Mouse (Mus musculus) liver, adult 2 months (tissue): ENCODE measurements around the gene Zmat5. TPM values are rescaled to one million over a fixed set of nuclear protein-coding genes. Genes with fewer than 3 reads are reported as not detected.

Source experiments
- DNase-seq: peaks from one replicate; pipeline ENCODE4 v3.0.0-alpha.2; 2011; ENCODE audit warnings: low read depth, low spot score; ENCODE audit errors: extremely low read depth
- H3K27ac ChIP-seq: fragments of 200-500 bp; replicated peaks from 2 replicates; pipeline ENCODE4 v1.5.1; 2012; ENCODE audit warnings: low read depth, mild to moderate bottlenecking, control low read depth, inconsistent platforms, low read length; ENCODE audit not compliant: insufficient read depth
- H3K27me3 ChIP-seq: fragments of 200-500 bp; 2 replicates; pipeline ENCODE4 v1.6.1; 2012; ENCODE audit warnings: mild to moderate bottlenecking, moderate library complexity, low read length, inconsistent platforms; ENCODE audit not compliant: control insufficient read depth, insufficient read depth
- H3K36me3 ChIP-seq: fragments of 200-500 bp; 2 replicates; pipeline ENCODE4 v1.6.1; 2012; ENCODE audit warnings: low read length, inconsistent platforms; ENCODE audit not compliant: control insufficient read depth, insufficient read depth
- H3K4me1 ChIP-seq: fragments of 200-500 bp; 2 replicates; pipeline ENCODE4 v1.6.1; 2011; ENCODE audit warnings: low read length; ENCODE audit not compliant: control insufficient read depth, insufficient read depth
- H3K4me3 ChIP-seq: fragments of 200-500 bp; 2 replicates; pipeline ENCODE4 v1.5.1; 2011; ENCODE audit warnings: low read depth, mild to moderate bottlenecking, control low read depth, low read length, moderate library complexity; ENCODE audit not compliant: insufficient read depth
- H3K79me2 ChIP-seq: fragments of 200-500 bp; 2 replicates; pipeline ENCODE4 v1.6.1; 2012; ENCODE audit warnings: inconsistent platforms, mild to moderate bottlenecking, low read length, moderate library complexity; ENCODE audit not compliant: control insufficient read depth, insufficient read depth
- H3K9ac ChIP-seq: fragments of 200-500 bp; 2 replicates; pipeline ENCODE4 v1.6.1; 2012; ENCODE audit warnings: low read depth, mild to moderate bottlenecking, control low read depth, inconsistent platforms, low read length
- CTCF ChIP-seq: fragments of 200-500 bp; IDR thresholded peaks from 2 replicates; pipeline ENCODE4 v1.5.1; 2011; ENCODE audit warnings: low read depth, low read length, control low read depth
- POLR2A ChIP-seq: fragments of 200-500 bp; IDR thresholded peaks from 2 replicates; pipeline ENCODE4 v1.6.1; 2011; ENCODE audit warnings: low read length, control low read depth; ENCODE audit not compliant: insufficient read depth; ENCODE audit errors: extremely low read depth
- WGBS: fragments of 180-500 bp; shearing (Covaris S2); methylation state at CpG from one replicate; pipeline ENCODE4 v1.1.7; 2018; 5-methylcytosine and 5-hydroxymethylcytosine counted together
- polyA plus RNA-seq: library from polyadenylated mRNA; depleted of rRNA; stranded (reverse); fragments of >200 nt; gene quantifications from 2 replicates; pipeline ENCODE4 v1.2.3, GENCODE M21; 2012
- total RNA-seq: library from RNA; depleted of rRNA; stranded (reverse); fragments of >200 nt; gene quantifications from 2 replicates; pipeline ENCODE4 v1.2.3, GENCODE M21; 2014

Gene Zmat5
- total and polyA plus RNA-seq, 2 experiments = 5.1 to 13.8 TPM

DNA sequence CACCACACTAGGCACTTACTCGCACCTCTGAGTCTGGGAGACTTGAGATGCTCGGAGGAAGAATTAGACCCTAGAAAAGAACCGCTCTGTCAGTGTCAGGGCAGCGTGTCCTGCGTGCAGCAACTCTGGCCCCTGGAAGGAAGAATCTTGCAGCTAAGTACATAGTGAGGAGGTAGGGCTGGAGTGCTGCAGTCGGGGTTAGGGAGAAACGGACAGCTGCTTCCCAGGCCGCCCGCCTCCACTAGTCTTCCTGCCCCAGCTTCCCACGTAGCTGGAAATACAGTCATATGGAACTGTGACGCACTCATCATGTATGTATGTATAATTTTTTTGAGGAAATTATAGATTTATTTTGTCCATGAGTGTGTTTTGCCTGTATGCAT lies 42.0 kb upstream of the Zmat5 start:
- no peak overlapping the region for H3K4me3 ChIP-seq
- H3K27me3 ChIP-seq = no peaks in the 10 kb centered on the region
- peaks cover 10% of the 10 kb centered on the region for H3K4me1 ChIP-seq
- WGBS = 98% methylated on average over 11 of the region's 11 CpGs
- no peaks in the 10 kb centered on the region for H3K79me2 ChIP-seq
- H3K9ac ChIP-seq = no peak overlapping the region
- no peak for TF ChIP-seq POLR2A
- TF ChIP-seq CTCF = no peak
- DNase-seq = no peak
- no peak overlapping the region for H3K27ac ChIP-seq
- peaks cover 17% of the 10 kb centered on the region for H3K36me3 ChIP-seq

DNA sequence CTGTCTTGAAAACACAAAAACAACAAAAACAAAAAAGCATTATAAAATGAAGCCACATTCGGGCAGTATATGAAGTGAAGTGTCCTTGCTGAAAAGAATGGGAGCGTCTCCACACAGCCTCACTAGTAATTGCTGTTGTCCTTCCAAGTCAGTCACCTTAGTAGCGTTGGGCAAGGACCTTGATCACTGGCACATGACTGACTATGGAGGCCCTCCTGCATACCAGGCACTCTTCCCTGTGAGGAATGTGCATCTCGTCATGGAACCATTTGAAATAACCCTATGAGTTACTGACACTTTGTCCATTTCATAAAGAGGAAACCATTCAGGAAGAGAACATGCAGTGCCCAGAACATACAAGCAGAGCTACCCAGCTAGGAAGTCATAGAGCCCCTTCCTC lies 32.7 kb upstream of the Zmat5 start:
- no peak for TF ChIP-seq CTCF
- TF ChIP-seq POLR2A = no peak
- WGBS = 94% methylated on average over 4 of the region's 4 CpGs
- peaks cover 2% of the 10 kb centered on the region; the same call in 1 of the 2 replicates for H3K36me3 ChIP-seq

DNA sequence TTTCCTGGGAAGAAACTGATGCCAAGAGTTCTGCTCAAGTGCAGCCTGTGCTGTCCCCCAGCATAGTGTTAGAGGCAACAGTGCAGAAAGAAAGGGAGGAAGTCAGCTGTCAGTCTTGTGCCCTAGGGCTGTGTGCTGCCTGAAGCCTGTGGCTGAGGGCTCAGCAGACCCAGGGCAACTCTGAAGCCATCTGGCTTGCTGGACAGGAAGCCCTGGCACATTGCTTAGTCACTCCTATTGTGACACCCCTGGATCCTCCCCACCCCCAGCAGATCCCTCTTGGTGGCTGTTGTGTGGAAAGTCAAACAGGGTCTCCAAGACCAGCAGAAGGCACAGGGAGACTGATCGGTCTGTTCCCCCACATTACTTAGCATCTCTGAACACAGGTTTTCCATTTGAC lies 29.9 kb upstream of the Zmat5 start:
- Histone ChIP-seq H3K27me3 (no peaks in the 10 kb centered on the region), H3K4me1 (peaks cover 14% of the 10 kb centered on the region), H3K27ac (peak overlapping the region; percentile 32), H3K4me3 (no peak overlapping the region), H3K79me2 (no peaks in the 10 kb centered on the region), H3K36me3 (peaks cover 2% of the 10 kb centered on the region; the same call in 1 of the 2 replicates), H3K9ac (no peak overlapping the region)
- peak; percentile 60 for DNase-seq
- 90% methylated on average over 1 of the region's 1 CpGs for WGBS
- TF ChIP-seq POLR2A (no peak), CTCF (no peak)

More for the DNA sequence above, 32.7 kb upstream of the Zmat5 start:
- Histone ChIP-seq H3K27ac (no peak overlapping the region), H3K4me3 (no peak overlapping the region), H3K27me3 (no peaks in the 10 kb centered on the region), H3K79me2 (no peaks in the 10 kb centered on the region), H3K9ac (no peak overlapping the region), H3K4me1 (peaks cover 14% of the 10 kb centered on the region)
- no peak for DNase-seq

GRCm38 (mm10) chr11:4675126-4675562 lies 29.3 kb upstream of the Zmat5 start:
- TF ChIP-seq POLR2A = no peak
- no peak for TF ChIP-seq CTCF
- peaks cover 14% of the 10 kb centered on the region for H3K4me1 ChIP-seq
- peak overlapping the region; percentile 32 for H3K27ac ChIP-seq
- H3K9ac ChIP-seq = no peak overlapping the region
- peaks cover 5% of the 10 kb centered on the region for H3K36me3 ChIP-seq
- no peaks in the 10 kb centered on the region for H3K79me2 ChIP-seq
- DNase-seq = peak; percentile 89
- H3K27me3 ChIP-seq = no peaks in the 10 kb centered on the region
- WGBS = 32% methylated on average over 6 of the region's 6 CpGs
- H3K4me3 ChIP-seq = no peak overlapping the region

GRCm38 (mm10) chr11:4675693-4676092 lies 28.8 kb upstream of the Zmat5 start:
- TF ChIP-seq POLR2A (no peak), CTCF (no peak)
- H3K4me1 ChIP-seq = peaks cover 14% of the 10 kb centered on the region
- H3K79me2 ChIP-seq = no peaks in the 10 kb centered on the region
- H3K36me3 ChIP-seq = peaks cover 7% of the 10 kb centered on the region
- H3K27me3 ChIP-seq = no peaks in the 10 kb centered on the region
- peak; percentile 81 for DNase-seq
- WGBS = 38% methylated on average over 6 of the region's 6 CpGs
- no peak overlapping the region for H3K4me3 ChIP-seq
- peak overlapping the region; percentile 27; the same call in 1 of the 2 replicates for H3K27ac ChIP-seq
- H3K9ac ChIP-seq = no peak overlapping the region

DNA sequence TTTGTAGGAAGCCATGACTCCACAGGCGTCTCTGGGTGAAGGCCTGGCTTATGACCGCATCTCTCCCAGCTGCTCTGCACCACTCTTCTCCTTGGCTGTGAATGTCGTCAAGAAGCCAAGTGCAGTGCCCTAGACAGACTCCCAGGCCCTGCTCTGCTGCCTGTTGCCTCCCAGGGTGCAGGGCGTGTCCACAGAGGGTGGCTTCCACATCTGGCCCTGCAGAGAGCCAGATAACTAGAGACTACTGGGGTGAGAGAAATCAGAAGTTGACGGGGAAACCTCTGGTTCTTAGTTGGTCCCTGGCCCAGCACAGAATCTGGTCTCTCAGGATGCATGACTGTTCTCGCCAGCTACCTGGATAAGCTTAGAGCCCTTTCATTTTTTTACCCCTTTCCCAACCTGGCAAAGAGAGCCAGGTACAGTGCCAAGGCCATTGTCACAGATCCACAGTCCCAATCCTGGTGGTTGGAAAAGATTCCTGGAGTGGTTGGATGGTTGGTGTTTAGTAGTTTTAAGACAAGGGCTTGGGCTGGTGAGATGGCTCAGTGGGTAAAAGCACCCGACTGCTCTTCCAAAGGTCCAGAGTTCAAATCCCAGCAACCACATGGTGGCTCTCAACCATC lies 27.1 kb upstream of the Zmat5 start:
- Histone ChIP-seq H3K4me3 (no peak overlapping the region), H3K27me3 (no peaks in the 10 kb centered on the region), H3K9ac (no peak overlapping the region), H3K27ac (no peak overlapping the region), H3K36me3 (peaks cover 16% of the 10 kb centered on the region), H3K4me1 (peaks cover 14% of the 10 kb centered on the region), H3K79me2 (no peaks in the 10 kb centered on the region)
- no peak for TF ChIP-seq CTCF
- no peak for TF ChIP-seq POLR2A
- peak; percentile 51 for DNase-seq
- WGBS = 77% methylated on average over 7 of the region's 7 CpGs
